Mouse (Mus musculus): ENCODE data around the gene Ttc23.

DNA sequence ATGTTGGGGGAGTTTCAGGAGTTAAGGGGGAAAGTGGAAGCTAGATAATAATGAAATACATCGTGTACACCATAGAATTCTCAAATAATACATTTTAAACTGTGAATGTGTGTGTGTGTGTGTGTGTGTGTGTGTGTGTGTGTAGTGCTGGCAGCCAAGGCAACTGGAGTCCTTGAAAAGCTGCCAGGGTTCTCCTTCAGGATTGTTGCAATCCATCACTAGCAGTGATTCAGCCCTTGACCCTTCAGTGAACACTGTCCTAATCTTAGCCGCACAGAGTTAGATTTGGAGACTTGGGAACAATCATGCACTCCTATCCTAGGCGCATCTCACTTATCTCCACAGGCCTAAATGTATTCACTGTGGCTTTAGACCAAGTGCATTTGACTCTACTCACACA, 120.9 kb downstream of the Ttc23 start:
- TF ChIP-seq CTCF (IDR thresholded peaks at IDR 0.05; ENCODE audit: low read depth, low read length) (no peak), TAL1 (conservative IDR thresholded peaks at IDR 0.05; ENCODE audit: low read depth, low read length) (no peak), GATA1 (IDR thresholded peaks at IDR 0.05; ENCODE audit: borderline replicate concordance, low read length) (no peak)

Measured in G1E (cell line).